Comparison of ENCODE assay signal across 18 mouse cellular contexts in the genomic region with DNA sequence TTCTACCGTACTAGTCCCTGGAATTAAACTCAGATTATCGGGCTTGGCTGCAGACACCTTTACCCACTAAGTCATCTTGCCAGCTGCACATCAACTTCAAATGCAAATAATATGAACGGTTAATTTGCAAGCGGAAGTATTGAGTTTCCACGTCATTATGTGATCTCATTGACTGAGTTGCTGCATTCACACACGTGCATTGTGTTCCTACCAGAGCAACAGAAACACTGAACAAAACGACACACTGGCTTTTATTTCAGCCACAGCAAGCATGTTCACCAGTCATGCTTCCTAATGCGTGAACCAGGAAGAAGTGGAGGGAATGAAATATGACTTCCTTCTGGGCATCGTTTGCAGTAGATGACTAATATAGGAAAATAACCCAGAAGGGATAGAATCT.
"Had no signal": no experiment of that assay in that cellular context is flagged by ENCODE, and none has a peak within 500 bp of the region (broad histone marks: within the 10 kb centered on the region; RNA-seq: fewer than 3 reads in every experiment).

No protein-coding gene starts in this region.

- H3K4me1 ChIP-seq: lung, embryonic 15.5 days; neural tube, embryonic 13.5 days; neural tube, embryonic 15.5 days; stomach, embryonic 15.5 days had no signal

- H3K9ac ChIP-seq: lung, embryonic 15.5 days; midbrain, embryonic 12.5 days; neural tube, embryonic 13.5 days; neural tube, embryonic 15.5 days; stomach, embryonic 15.5 days had no signal

- H3K27me3 ChIP-seq: lung, embryonic 15.5 days; neural tube, embryonic 13.5 days; neural tube, embryonic 15.5 days; stomach, embryonic 15.5 days had no signal

- H3K4me2 ChIP-seq: lung, embryonic 15.5 days; midbrain, embryonic 12.5 days; neural tube, embryonic 13.5 days; neural tube, embryonic 15.5 days; stomach, embryonic 15.5 days had no signal

- ATAC-seq: lung, postnatal 0 days; midbrain, embryonic 16.5 days had no signal

- DNase-seq: lung, adult 2 months; lung, postnatal 14 days; lung, postnatal 36 days; midbrain, embryonic 14.5 days; right cerebral cortex, postnatal 14 days; thymus, adult 2 months; thymus, postnatal 25 days; thymus, postnatal 4 days had no signal

- H3K27ac ChIP-seq: lung, embryonic 15.5 days; midbrain, embryonic 10.5 days; midbrain, embryonic 12.5 days; neural tube, embryonic 13.5 days; neural tube, embryonic 15.5 days; stomach, embryonic 15.5 days; stomach, postnatal 0 days had no signal

- H3K9me3 ChIP-seq: lung, embryonic 15.5 days; midbrain, embryonic 10.5 days; midbrain, embryonic 12.5 days; neural tube, embryonic 13.5 days; neural tube, embryonic 15.5 days; stomach, embryonic 15.5 days had no signal

- H3K36me3 ChIP-seq: lung, embryonic 15.5 days; midbrain, embryonic 10.5 days; midbrain, embryonic 12.5 days; neural tube, embryonic 13.5 days; neural tube, embryonic 15.5 days; stomach, embryonic 15.5 days had no signal

- H3K4me3 ChIP-seq: lung, embryonic 15.5 days; midbrain, embryonic 10.5 days; midbrain, embryonic 12.5 days; myocyte; neural tube, embryonic 13.5 days; neural tube, embryonic 15.5 days; stomach, embryonic 15.5 days had no signal
